8 mouse cellular contexts compared by ENCODE assay signal in the genomic region with DNA sequence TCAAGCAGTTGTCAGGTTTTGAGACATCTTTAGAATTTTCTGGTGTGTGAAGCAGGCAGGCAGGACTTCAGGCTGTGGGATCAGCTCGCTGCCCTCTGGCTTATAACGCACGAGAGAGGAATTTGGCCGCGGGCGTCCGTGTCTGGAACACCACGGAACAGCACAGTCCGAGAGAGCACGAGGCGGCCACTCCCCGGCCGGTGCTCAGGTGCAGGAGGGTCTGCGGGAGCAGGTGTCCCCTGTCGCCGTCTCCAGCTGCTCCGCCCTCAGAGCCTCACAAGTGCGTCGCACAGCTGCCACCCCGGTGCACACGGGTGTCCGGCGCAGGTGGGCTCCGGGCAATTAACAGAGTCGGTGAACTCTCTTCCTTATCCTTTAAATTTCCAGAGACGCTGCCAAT. TPM values are rescaled to one million over a fixed set of nuclear protein-coding genes. Genes with fewer than 3 reads are reported as not detected.
DNase-seq lines count a peak whose midpoint lies in the region; ATAC-seq lines count a peak whose summit lies in the region.

No protein-coding gene starts in this region.

- DNase-seq in natural killer cell, adult 2 months (ENCODE audit: low spot score in 2 of 2) = no peak
- no peak for DNase-seq in layer of hippocampus, adult 18-20 months (ENCODE audit: low spot score in 2 of 2)
- no peak for DNase-seq in cerebellum, adult 9-10 months

- no peaks in the 10 kb centered on the region for H3K36me3 ChIP-seq in megakaryocyte, embryonic 14.5 days (replicated peaks; ENCODE audit: low read length)
- no peaks in the 10 kb centered on the region for H3K36me3 ChIP-seq in forebrain, embryonic 15.5 days
- no peaks in the 10 kb centered on the region for H3K36me3 ChIP-seq in limb, embryonic 15.5 days
- no peaks in the 10 kb centered on the region for H3K36me3 ChIP-seq in stomach, embryonic 15.5 days

- H3K4me2 ChIP-seq in forebrain, embryonic 15.5 days (replicated peaks) = peak overlapping the region; percentile 99
- peak overlapping the region; percentile 99 for H3K4me2 ChIP-seq in limb, embryonic 15.5 days
- peak overlapping the region; percentile 99 for H3K4me2 ChIP-seq in stomach, embryonic 15.5 days

- ATAC-seq in megakaryocyte, adult 5-6 weeks (ENCODE audit: poor library complexity, severe bottlenecking) = no peak
- peak; percentile 20; the same call in 1 of the 2 replicates for ATAC-seq in forebrain, embryonic 15.5 days (replicated peaks)
- ATAC-seq in limb, embryonic 15.5 days (ENCODE audit: insufficient number of reproducible peaks, low FRiP score, low TSS enrichment, low read depth) = 0 out of 2 replicates have a peak, but pooled peaks have one; percentile 35
- ATAC-seq in stomach, embryonic 15.5 days (ENCODE audit: insufficient read depth, low FRiP score, low read depth) = no peak

- peaks cover 20% of the 10 kb centered on the region for H3K4me1 ChIP-seq in megakaryocyte, embryonic 14.5 days
- peaks cover 20% of the 10 kb centered on the region for H3K4me1 ChIP-seq in forebrain, embryonic 15.5 days
- peaks cover 15% of the 10 kb centered on the region for H3K4me1 ChIP-seq in limb, embryonic 15.5 days
- H3K4me1 ChIP-seq in stomach, embryonic 15.5 days = peaks cover 10% of the 10 kb centered on the region

- H3K9ac ChIP-seq in forebrain, embryonic 15.5 days (replicated peaks) = no peak overlapping the region
- no peak overlapping the region for H3K9ac ChIP-seq in limb, embryonic 15.5 days
- H3K9ac ChIP-seq in stomach, embryonic 15.5 days = no peak overlapping the region

- H3K27me3 ChIP-seq in megakaryocyte, embryonic 14.5 days (replicated peaks) = peaks cover 82% of the 10 kb centered on the region
- H3K27me3 ChIP-seq in forebrain, embryonic 15.5 days = peaks cover 38% of the 10 kb centered on the region
- peaks cover 75% of the 10 kb centered on the region for H3K27me3 ChIP-seq in limb, embryonic 15.5 days
- peaks cover 55% of the 10 kb centered on the region for H3K27me3 ChIP-seq in stomach, embryonic 15.5 days (replicated peaks)

- 0 out of 2 replicates have a peak, but pooled peaks cover 4% of the 10 kb centered on the region for H3K9me3 ChIP-seq in megakaryocyte, embryonic 14.5 days
- no peaks in the 10 kb centered on the region for H3K9me3 ChIP-seq in forebrain, embryonic 15.5 days
- H3K9me3 ChIP-seq in limb, embryonic 15.5 days = no peaks in the 10 kb centered on the region
- H3K9me3 ChIP-seq in stomach, embryonic 15.5 days = no peaks in the 10 kb centered on the region

- H3K27ac ChIP-seq in forebrain, embryonic 15.5 days (replicated peaks) = no peak overlapping the region
- no peak overlapping the region for H3K27ac ChIP-seq in limb, embryonic 15.5 days
- no peak overlapping the region for H3K27ac ChIP-seq in stomach, embryonic 15.5 days

- WGBS in forebrain, embryonic 15.5 days = 2% methylated on average over 26 of the region's 26 CpGs
- WGBS in limb, embryonic 15.5 days = under 1% methylated on average over 26 of the region's 26 CpGs
- 2% methylated on average over 26 of the region's 26 CpGs for WGBS in stomach, embryonic 15.5 days

- peak overlapping the region; percentile 91 for H3K4me3 ChIP-seq in megakaryocyte, embryonic 14.5 days (replicated peaks)
- peak overlapping the region; percentile 60 for H3K4me3 ChIP-seq in forebrain, embryonic 15.5 days
- peak overlapping the region; percentile 58 for H3K4me3 ChIP-seq in limb, embryonic 15.5 days
- peak overlapping the region; percentile 59 for H3K4me3 ChIP-seq in stomach, embryonic 15.5 days (replicated peaks)

RNA-seq across cellular contexts. Expression of a gene that starts 0.9 kb away (rescaled TPM):
- 1.0 TPM in 1 of 2 replicates, not detected in the other for polyA plus RNA-seq in megakaryocyte, embryonic 14.5 days (2012; ENCODE audit: insufficient read depth, low replicate concordance)
- total RNA-seq in megakaryocyte, adult 5-6 weeks (2015) = not detected in 2 replicates
- 0.11 TPM in 1 of 2 replicates, not detected in the other for total RNA-seq in megakaryocyte, adult 5-6 weeks (2017)
- polyA plus RNA-seq in forebrain, embryonic 15.5 days (2015; fragmentation: Nextera tagmentation; extraction: Ambion mirVana) = 4.9 and 6.1 TPM in 2 replicates
- polyA plus RNA-seq in limb, embryonic 15.5 days (2015; fragmentation: Nextera tagmentation; extraction: Ambion mirVana) = 4.0 and 4.9 TPM in 2 replicates
- 0.59 and 0.96 TPM in 2 replicates for polyA plus RNA-seq in stomach, embryonic 15.5 days (2015; fragmentation: Nextera tagmentation; extraction: Ambion mirVana)
- total RNA-seq in layer of hippocampus, adult 18-20 months (2021) = 1 to 10 TPM; 1.7 to 2.9 TPM

Comparison
In these comparisons a context has a peak if more than half of its experiments do, and no peak if none do; other contexts are left out.
1. ATAC-seq: peak in forebrain, embryonic 15.5 days (single experiment) and limb, embryonic 15.5 days (single experiment); none in megakaryocyte, adult 5-6 weeks (single experiment) and stomach, embryonic 15.5 days (single experiment).
2. Peak in every context shown above with its lines, with median percentiles within 50 percentile points of each other: H3K4me3 ChIP-seq and H3K4me2 ChIP-seq.